Mouse (Mus musculus): Measurements from ENCODE around the gene Tfb2m.

Gene Tfb2m

DNA sequence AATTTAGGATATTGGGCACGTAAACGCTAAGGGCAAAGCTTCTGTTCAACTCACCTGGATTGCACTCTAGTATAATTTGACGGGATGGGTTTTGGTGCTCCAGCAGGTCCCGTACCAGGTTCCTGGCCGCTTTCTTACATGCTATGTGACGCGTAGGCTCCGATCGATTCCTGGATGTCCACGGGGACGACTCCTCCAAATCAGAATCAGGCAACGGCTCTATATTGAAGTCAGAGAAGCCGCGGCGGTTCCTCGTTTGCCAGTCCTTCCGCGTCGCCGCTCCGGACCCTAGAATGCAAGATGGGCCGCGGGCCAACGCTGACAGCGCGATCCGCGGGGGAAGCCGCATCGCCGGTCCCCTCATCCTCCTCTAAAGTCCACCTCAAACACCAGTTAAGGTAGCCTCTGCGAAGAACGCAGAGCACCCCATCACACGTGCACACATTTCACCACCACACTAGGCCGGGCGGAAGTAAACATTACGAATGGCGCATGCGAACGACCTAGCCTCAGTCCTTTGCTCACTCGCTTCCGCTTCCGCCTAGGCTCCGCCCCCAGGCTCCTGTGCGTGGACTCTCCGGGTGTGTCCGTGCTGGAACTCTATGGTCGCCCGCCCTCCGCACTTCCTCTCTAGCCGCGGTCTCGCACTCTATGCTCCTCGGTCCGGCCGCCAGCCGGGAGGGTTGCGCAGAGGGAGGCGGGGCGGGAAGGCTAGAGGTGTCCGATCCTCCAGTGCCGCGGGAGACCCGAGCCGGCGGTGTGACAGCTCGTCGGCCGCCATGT lies at the start of gene Tfb2m, which contains the start of gene Cnst:
Tfb2m (minus strand) TSS at position 500 of the 783 bp plus-strand sequence.
Cnst (plus strand) TSS at position 603 of the 783 bp plus-strand sequence.
- in situ Hi-C loops (cut with MboI; ENCODE audit: unreplicated experiment in 2 of 2) = loop anchor here in 1 of 2 experiments (5.0 to 25.0 kb wide), 2 partner anchors 256 to 1209 kb away; partner anchors contain the start of genes Ahctf1, Gm10518 and Hnrnpu

- in situ Hi-C loops (cut with MboI; ENCODE audit: unreplicated experiment in 2 of 2) = no loop called here
These were observed 46.9 kb upstream of the Tfb2m start for GRCm38 (mm10) chr1:179592972-179593371.

GRCm38 (mm10) chr1:179592143-179592542 lies 46.1 kb upstream of the Tfb2m start:
- in situ Hi-C loops (cut with MboI; ENCODE audit: unreplicated experiment in 2 of 2) = no loop called here

DNA sequence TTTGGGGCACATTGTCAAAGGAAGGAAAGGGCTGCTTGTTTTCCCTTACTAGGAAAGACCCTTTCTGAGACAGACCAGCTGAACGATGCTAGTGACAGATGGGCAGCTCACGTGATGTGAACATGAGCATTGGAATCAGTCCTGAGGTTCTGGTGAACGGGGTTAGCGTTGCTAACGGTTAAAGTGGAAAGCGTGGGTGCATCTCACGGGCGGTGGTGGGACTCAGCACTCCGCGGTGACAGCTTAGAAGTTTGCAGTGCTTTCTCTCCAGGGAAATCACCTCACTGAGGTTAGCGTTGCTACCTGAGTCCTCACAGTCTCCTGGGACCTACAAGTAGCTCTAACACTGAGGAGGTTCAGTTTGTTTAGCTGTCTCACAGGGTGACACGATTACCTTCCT lies 45.6 kb upstream of the Tfb2m start:
- in situ Hi-C loops (cut with MboI; ENCODE audit: unreplicated experiment in 2 of 2) = no loop called here

DNA sequence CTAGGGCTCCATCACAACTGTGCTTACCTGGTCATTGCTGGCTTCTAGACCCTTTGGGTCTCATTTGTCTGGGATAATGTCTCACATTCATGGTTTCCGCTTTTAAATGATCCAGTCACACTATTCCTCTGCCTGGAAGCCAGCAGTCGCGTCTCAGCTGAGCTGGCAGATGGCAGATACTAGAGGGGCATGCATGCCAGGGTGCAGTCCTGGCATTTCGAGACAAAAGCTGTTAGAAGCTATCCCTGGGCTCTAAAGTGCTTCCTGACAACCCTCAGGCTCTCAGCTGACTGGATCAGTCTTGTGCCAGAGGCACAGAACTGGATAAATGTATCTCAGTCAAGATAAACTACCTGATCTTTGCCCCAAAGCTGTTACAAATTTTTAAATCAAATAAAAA lies 42.2 kb upstream of the Tfb2m start:
- in situ Hi-C loops (cut with MboI; ENCODE audit: unreplicated experiment in 2 of 2) = no loop called here

DNA sequence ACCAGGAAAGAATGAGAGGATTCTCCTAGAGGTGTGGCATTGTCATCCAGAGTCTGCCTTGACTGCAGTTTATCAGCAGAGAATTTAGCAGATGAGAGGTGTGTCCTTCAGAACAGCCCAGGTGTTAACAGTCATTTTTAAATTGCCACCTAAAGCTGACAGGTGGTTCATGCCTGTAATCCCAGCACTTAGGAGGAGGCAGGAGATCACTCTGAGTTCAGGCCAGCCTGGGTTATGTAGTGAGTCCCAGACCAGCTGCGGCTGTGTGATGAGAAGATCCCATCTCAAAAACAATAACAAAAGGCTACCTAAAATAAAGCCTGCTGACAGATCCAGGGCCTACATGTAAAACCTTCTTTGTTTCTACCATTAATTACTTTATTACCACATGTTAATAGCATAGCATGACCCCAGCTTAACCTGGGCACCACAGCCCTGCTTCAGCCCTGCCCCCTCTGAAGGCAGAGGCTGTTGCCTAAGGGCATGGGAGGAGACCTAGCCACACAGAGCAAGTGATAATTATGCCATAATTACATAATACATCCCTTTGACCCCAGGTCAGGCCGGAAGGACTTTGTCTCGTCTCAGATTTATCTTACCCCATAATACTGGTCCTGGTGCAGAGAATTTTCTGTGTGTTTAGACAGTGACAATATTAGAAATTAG lies 40.5 kb upstream of the Tfb2m start:
- in situ Hi-C loops (cut with MboI; ENCODE audit: unreplicated experiment in 2 of 2) = no loop called here

DNA sequence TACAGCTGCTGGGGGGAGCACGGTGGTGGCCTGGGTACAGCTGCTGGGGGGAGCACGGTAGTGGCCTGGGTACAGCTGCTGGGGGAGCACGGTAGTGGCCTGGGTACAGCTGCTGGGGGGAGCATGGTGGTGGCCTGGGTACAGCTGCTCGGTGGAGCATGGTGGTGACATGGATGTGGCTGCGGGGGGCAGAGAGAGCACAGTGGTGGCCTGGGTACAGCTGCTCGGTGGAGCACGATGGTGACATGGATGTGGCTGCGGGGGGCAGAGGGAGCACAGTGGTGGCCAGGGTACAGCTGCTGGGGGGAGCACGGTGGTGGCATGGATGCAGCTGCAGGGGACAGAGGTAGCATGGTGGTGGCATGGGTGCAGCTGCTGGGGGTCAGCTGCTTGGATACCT lies 39.6 kb upstream of the Tfb2m start:
- in situ Hi-C loops (cut with MboI; ENCODE audit: unreplicated experiment in 2 of 2) = no loop called here

DNA sequence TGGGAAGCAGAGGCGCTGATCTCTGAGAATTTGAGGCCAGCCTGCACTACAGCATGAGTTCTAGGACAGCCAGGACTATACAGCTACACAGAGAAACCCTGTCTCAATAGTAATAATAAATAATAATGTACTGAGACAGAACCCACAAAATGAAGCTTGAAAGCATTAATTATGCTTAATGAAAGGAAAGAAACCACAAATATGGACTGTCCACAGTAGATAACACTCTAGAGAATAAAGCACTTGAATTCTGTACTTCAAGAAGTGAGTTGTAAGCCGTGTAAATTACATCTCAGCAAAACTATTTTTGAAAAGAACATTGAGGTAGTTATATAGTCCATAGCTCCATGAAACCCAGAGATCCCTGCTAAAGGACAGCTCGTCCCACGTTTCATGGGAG lies 38.2 kb upstream of the Tfb2m start:
- in situ Hi-C loops (cut with MboI; ENCODE audit: unreplicated experiment in 2 of 2) = no loop called here

GRCm38 (mm10) chr1:179583090-179583489 lies 37.0 kb upstream of the Tfb2m start:
- in situ Hi-C loops (cut with MboI; ENCODE audit: unreplicated experiment in 2 of 2) = no loop called here

DNA sequence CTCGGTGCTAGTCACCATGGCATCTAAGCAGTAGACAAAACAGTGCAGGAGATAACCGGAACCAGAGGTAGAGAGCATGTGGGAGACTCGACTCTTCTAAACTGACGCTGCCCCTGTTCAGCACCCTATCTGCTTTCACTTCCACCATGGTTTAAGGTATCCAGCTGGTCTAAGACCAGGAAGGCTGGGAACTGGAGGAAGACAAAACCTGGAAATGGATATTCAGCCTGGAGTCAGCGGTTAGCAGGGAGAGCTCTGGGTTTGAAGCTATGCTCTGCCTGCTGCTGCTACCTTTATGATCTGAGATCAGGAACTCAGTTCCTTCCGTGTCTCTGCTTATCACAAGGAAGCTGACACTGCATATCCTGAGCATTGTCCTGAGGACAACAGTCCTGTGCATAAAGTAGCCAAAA lies 36.0 kb upstream of the Tfb2m start:
- in situ Hi-C loops (cut with MboI; ENCODE audit: unreplicated experiment in 2 of 2) = no loop called here

GRCm38 (mm10) chr1:179581422-179581821 lies 35.4 kb upstream of the Tfb2m start:
- in situ Hi-C loops (cut with MboI; ENCODE audit: unreplicated experiment in 2 of 2) = no loop called here

DNA sequence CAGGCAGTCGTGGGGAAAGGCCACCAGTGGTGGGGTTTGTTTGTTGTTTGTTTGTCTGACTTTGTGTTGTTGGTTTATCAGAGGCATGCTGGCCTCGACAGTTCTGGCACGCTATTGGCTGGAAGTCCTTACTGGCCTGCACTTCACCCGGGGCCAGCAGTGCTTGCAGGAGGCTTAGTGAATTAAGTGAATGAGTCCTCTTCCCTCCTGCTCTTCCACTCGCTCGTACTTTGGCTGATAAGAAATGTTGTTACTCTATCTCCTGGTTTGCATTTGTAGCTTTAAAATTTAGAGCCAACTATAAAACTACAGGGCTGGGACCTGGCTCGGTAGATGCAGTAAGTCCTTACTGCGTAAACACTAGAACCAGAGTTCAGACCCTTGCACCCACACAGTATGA lies 34.1 kb upstream of the Tfb2m start:
- in situ Hi-C loops (cut with MboI; ENCODE audit: unreplicated experiment in 2 of 2) = no loop called here

GRCm38 (mm10) chr1:179578625-179579024 lies 32.6 kb upstream of the Tfb2m start:
- in situ Hi-C loops (cut with MboI; ENCODE audit: unreplicated experiment in 2 of 2) = no loop called here

DNA sequence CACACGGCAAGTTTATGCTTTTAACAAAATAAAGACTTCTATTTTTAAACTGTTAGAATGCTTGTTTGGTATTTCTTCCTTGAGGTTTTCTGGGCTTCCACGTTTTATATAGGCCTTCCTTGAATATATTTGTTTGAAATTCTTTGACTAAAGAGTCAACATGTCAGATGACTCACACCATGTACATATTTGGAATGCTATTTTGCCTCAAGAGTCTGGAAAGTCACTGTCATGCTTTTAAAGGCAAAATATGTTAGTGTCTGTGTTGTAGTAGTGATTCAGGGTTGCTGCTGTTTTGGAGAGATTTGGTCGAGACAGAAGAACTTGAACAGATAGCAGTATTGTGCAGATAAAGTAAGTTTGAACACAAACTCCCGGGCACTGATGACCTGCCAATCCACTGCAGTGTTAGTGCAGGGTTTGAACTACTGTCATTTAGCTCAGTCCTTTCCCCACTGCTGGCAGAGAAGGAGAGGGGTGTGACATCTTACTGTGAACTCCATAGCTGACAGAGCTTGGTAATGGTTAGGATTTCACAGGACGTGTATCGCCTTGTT lies 27.7 kb upstream of the Tfb2m start:
- in situ Hi-C loops (cut with MboI; ENCODE audit: unreplicated experiment in 2 of 2) = no loop called here

DNA sequence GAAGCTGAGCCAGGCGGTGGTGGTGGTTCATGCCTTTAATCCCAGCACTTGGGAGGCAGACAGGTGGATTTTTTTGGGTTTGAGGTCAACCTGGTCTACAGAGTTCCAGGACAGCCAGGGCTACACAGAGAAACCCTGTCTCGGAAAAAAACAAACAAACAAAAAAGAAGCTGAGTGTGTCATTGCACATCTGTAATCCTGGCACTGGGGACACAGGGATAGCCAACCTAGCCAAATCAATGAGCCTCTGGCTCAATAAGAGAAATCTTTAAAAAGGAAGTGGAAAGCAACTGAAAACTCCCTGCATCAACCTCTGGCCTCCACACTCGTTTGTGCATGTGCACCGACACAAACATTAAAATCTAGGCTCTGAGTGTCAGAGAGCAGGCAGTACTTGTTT lies 25.6 kb upstream of the Tfb2m start:
- in situ Hi-C loops (cut with MboI; ENCODE audit: unreplicated experiment in 2 of 2) = no loop called here

DNA sequence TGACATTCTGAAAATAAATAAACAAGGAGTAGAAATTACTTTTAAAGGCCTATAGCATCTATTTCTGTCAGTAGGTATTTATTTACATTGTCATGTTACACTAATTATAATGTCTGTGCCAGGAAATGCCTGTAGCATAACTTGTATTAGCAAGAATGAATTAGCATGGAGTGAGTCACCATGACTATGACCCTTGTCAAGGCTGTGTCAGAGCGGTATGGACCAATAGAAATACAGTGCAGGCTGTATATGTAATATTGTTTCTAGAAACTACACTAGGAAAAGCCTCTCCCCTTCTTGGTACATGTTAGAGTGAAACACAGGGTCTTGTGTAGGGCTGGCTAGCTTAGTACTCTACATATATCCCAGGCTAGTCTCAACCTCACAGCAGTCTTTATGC lies 24.4 kb upstream of the Tfb2m start:
- in situ Hi-C loops (cut with MboI; ENCODE audit: unreplicated experiment in 2 of 2) = no loop called here

GRCm38 (mm10) chr1:179568690-179569398 lies 22.8 kb upstream of the Tfb2m start:
- in situ Hi-C loops (cut with MboI; ENCODE audit: unreplicated experiment in 2 of 2) = no loop called here

- in situ Hi-C loops (cut with MboI; ENCODE audit: unreplicated experiment in 2 of 2) = no loop called here
These were observed 21.5 kb upstream of the Tfb2m start for GRCm38 (mm10) chr1:179567558-179567957.

GRCm38 (mm10) chr1:179563926-179564325 lies 17.9 kb upstream of the Tfb2m start:
- in situ Hi-C loops (cut with MboI; ENCODE audit: unreplicated experiment in 2 of 2) = no loop called here

DNA sequence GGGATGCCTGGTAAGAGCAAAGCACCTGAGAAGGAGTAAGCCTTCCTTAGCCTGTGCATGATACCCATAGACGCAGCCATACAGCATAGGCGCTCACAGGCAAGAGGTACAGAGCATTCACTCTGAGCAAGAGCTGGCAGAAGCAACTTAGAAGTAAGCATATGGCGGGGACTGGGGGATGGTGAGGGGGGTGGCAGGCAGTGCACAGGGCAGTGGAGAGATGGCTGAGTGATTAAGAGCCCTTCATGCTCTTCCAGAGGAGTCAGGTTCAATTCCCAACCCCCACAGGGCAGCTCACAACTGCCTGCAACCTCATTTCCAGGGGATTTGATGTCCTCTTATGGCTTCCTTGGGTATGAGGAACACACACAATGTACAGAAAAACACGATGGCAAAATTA lies 17.1 kb upstream of the Tfb2m start:
- in situ Hi-C loops (cut with MboI; ENCODE audit: unreplicated experiment in 2 of 2) = no loop called here

DNA sequence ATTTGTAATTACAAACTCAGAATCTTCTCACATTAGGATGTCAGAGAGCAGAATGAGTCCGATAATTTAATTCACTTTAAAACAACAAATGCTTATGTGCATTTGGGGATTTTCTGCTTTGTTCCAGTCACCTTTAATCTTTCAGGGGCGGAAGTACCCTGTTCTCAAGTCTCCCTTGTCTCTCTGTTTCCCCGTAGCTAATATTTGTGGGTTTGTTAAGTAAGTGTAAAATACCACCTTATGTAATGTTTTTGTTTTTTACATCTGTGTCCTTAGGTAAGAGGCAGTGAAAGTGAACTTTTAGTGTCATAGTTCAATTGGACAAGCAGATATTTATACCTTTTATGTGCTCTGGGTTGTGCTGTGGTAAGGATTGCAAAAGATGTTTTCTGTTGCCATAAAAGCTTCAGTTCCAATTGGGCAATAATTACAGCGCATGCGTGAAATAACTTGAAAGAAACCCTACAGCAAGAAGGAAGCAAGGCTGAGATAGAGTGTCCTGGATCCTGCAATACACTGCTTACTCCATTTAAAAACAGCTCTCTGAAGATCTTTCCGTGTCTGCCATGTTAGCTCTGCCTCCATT lies 14.9 kb upstream of the Tfb2m start:
- in situ Hi-C loops (cut with MboI; ENCODE audit: unreplicated experiment in 2 of 2) = no loop called here

Data from v-Abl transformed pro-B cells (cell line).